Mouse (Mus musculus) heart, postnatal 0 days (tissue): Measurements from ENCODE around the gene BC049352.

Source experiments
- CTCF ChIP-seq: IDR thresholded peaks from 2 replicates; pipeline ENCODE4 v1.5.1; 2016; ENCODE audit warnings: antibody characterized with exemption, control low read depth, low read depth
- EP300 ChIP-seq: IDR thresholded peaks from 2 replicates; pipeline ENCODE4 v1.6.1; 2016; ENCODE audit warnings: antibody characterized with exemption, low read depth

- TF ChIP-seq CTCF = no peak
- no peak for TF ChIP-seq EP300
Observed at GRCm38 (mm10) chr9:45254605-45255004, 72.8 kb downstream of the BC049352 start.
